ENCODE assay signal across 25 mouse cellular contexts in genomic region chr14:124411890-124412289, GRCm38 (mm10).
"Had no signal": no experiment of that assay in that cellular context is flagged by ENCODE, and none has a peak within 500 bp of the region (broad histone marks: within the 10 kb centered on the region; RNA-seq: fewer than 3 reads in every experiment).

No protein-coding gene starts in this region.

- H3K9ac ChIP-seq: forebrain, postnatal 0 days; heart, embryonic 13.5 days; heart, embryonic 15.5 days; hindbrain, embryonic 13.5 days; hindbrain, embryonic 15.5 days; kidney, embryonic 15.5 days; limb, embryonic 13.5 days; limb, embryonic 15.5 days had no signal

- H3K4me3 ChIP-seq: heart, adult 2 months; heart, embryonic 13.5 days; heart, embryonic 15.5 days; hindbrain, embryonic 13.5 days; hindbrain, embryonic 15.5 days; kidney, embryonic 15.5 days; limb, embryonic 13.5 days; limb, embryonic 15.5 days had no signal

- ATAC-seq: forebrain, postnatal 0 days; hindbrain, postnatal 0 days; intestine, embryonic 16.5 days had no signal

- H3K36me3 ChIP-seq: heart, embryonic 13.5 days; heart, embryonic 15.5 days; hindbrain, embryonic 13.5 days; hindbrain, embryonic 15.5 days; kidney, embryonic 15.5 days; limb, embryonic 13.5 days; limb, embryonic 15.5 days had no signal

- DNase-seq: forebrain, postnatal 0 days; gastrocnemius, postnatal 14 days; gastrocnemius, postnatal 36 days; heart, adult 2 months; heart, postnatal 14 days; heart, postnatal 36 days; kidney, adult 11 months; kidney, adult 2 months; kidney, adult 9 months; kidney, postnatal 14 days; kidney, postnatal 36 days; layer of hippocampus, adult 9-11 months; layer of hippocampus, postnatal 36 days; left cerebral cortex, postnatal 4 days had no signal

- H3K4me2 ChIP-seq: heart, embryonic 11.5 days; heart, embryonic 13.5 days; heart, embryonic 15.5 days; hindbrain, embryonic 13.5 days; hindbrain, embryonic 15.5 days; kidney, embryonic 15.5 days; limb, embryonic 13.5 days; limb, embryonic 15.5 days had no signal

- H3K4me1 ChIP-seq: heart, embryonic 13.5 days; heart, embryonic 15.5 days; hindbrain, embryonic 13.5 days; hindbrain, embryonic 15.5 days; kidney, embryonic 15.5 days; limb, embryonic 13.5 days; limb, embryonic 15.5 days had no signal

- H3K27ac ChIP-seq: heart, adult 2 months; heart, embryonic 13.5 days; heart, embryonic 15.5 days; hindbrain, embryonic 13.5 days; hindbrain, embryonic 15.5 days; hindbrain, postnatal 0 days; kidney, embryonic 15.5 days; kidney, postnatal 0 days; limb, embryonic 13.5 days; limb, embryonic 15.5 days had no signal

- H3K27me3 ChIP-seq: heart, embryonic 13.5 days; heart, embryonic 15.5 days; hindbrain, embryonic 13.5 days; hindbrain, embryonic 15.5 days; kidney, embryonic 15.5 days; limb, embryonic 13.5 days; limb, embryonic 15.5 days had no signal

- H3K9me3 ChIP-seq: heart, embryonic 13.5 days; heart, embryonic 15.5 days; hindbrain, embryonic 13.5 days; hindbrain, embryonic 15.5 days; kidney, embryonic 15.5 days; limb, embryonic 13.5 days; limb, embryonic 15.5 days had no signal
